Mouse (Mus musculus) small intestine, adult 2 months (tissue): ENCODE results near the gene Usp29. TPM values are rescaled to one million over a fixed set of nuclear protein-coding genes. Genes with fewer than 3 reads are reported as not detected.

Experiments
- H3K27ac ChIP-seq: fragments of 200-500 bp; 2 replicates; pipeline ENCODE4 v1.5.1; 2012; ENCODE audit warnings: low read depth, low read length, control low read depth, inconsistent platforms; ENCODE audit not compliant: insufficient read depth
- H3K27me3 ChIP-seq: fragments of 200-500 bp; 2 replicates; pipeline ENCODE4 v1.6.1; 2012; ENCODE audit warnings: mild to moderate bottlenecking, moderate library complexity, low read length, inconsistent platforms; ENCODE audit not compliant: control insufficient read depth, insufficient read depth
- H3K36me3 ChIP-seq: fragments of 200-500 bp; 2 replicates; pipeline ENCODE4 v1.6.1; 2012; ENCODE audit warnings: mild to moderate bottlenecking, low read length, control low read depth, inconsistent platforms; ENCODE audit not compliant: control insufficient read depth, insufficient read depth
- H3K4me1 ChIP-seq: fragments of 200-500 bp; 2 replicates; pipeline ENCODE4 v1.6.1; 2012; ENCODE audit warnings: low read length, inconsistent platforms, mixed read lengths; ENCODE audit not compliant: control insufficient read depth, insufficient read depth, insufficient read length
- H3K4me3 ChIP-seq: fragments of 200-500 bp; 2 replicates; pipeline ENCODE4 v1.5.1; 2012; ENCODE audit warnings: low read depth, mild to moderate bottlenecking, control low read depth, inconsistent platforms, low read length, moderate library complexity
- CTCF ChIP-seq: fragments of 200-500 bp; IDR thresholded peaks from 2 replicates; pipeline ENCODE4 v1.5.1; 2012; ENCODE audit warnings: low read depth, mild to moderate bottlenecking, control low read depth, inconsistent platforms, low read length, moderate library complexity, mixed read lengths; ENCODE audit not compliant: insufficient replicate concordance, insufficient read length; ENCODE audit errors: extremely low read depth
- POLR2A ChIP-seq: fragments of 200-500 bp; IDR thresholded peaks from 2 replicates; pipeline ENCODE4 v1.6.1; 2012; ENCODE audit warnings: low read depth, mild to moderate bottlenecking, control low read depth, inconsistent platforms, low read length, moderate library complexity
- WGBS: fragments of 180-500 bp; shearing (Covaris S2); methylation state at CpG from one replicate; pipeline ENCODE4 v1.1.7; 2018; 5-methylcytosine and 5-hydroxymethylcytosine counted together
- polyA plus RNA-seq: library from polyadenylated mRNA; depleted of rRNA; stranded (reverse); fragments of >200 nt; gene quantifications from 2 replicates; pipeline ENCODE4 v1.2.3, GENCODE M21; 2012

The Usp29 gene
- polyA plus RNA-seq, 1 experiment: 0.09 TPM

DNA sequence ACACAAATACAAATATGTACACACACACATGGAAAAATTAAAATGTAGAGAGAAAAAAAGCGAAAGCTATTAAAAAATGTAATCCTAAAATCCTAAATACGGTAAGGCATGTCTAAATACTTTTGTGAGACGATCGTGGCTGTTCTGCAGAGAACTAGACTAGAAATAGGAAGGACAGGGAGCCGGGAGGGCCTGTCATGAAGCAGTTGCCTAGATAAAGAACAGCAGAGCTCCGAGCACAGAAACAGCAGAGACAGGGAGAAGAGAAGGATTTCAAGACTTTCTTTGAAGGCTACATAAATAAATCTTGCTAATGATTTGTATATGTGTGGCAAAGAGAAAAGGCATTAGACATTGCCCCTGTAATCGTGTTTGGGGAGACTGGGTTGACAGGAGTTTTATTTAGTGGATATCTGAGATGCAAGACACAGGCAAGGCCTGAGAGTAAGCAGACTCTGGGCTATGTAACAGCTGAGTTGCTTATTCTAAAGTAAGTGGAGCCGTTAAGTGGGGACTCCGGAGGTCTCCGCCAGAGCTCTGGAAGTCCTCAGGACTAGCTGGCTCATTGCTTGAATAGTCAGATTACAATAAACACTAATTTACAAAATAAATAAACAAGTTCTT is 14.0 kb downstream of the Usp29 start:
- Histone ChIP-seq H3K27ac (no peak overlapping the region), H3K27me3 (no peaks in the 10 kb centered on the region), H3K4me3 (no peak overlapping the region), H3K4me1 (no peaks in the 10 kb centered on the region), H3K36me3 (no peaks in the 10 kb centered on the region)
- 66% methylated on average over 10 of the region's 10 CpGs for WGBS
- TF ChIP-seq POLR2A (no peak), CTCF (no peak)

DNA sequence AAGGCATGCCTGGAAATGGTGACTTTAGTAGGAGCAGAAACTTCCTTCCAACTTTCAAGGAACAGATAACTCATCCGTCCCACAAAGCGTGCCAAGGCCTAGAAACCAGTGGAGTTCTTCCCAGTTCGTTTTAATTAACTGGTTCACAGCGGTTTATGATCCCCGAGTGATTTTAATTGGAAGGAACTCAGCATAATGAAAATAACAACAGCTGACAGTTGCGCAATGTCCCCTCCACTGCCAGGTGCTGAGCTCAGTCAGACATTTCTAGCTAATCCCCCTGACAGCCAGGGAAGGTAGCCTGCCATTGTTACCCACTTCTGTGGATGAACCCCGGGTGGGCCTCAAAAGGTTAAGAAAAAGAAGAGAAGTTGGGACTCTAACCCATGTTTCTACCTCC is 18.8 kb downstream of the Usp29 start:
- Histone ChIP-seq H3K27ac (no peak overlapping the region), H3K4me1 (no peaks in the 10 kb centered on the region), H3K36me3 (no peaks in the 10 kb centered on the region), H3K4me3 (no peak overlapping the region), H3K27me3 (no peaks in the 10 kb centered on the region)
- no peak for TF ChIP-seq CTCF
- TF ChIP-seq POLR2A: no peak
- 64% methylated on average over 7 of the region's 7 CpGs for WGBS

DNA sequence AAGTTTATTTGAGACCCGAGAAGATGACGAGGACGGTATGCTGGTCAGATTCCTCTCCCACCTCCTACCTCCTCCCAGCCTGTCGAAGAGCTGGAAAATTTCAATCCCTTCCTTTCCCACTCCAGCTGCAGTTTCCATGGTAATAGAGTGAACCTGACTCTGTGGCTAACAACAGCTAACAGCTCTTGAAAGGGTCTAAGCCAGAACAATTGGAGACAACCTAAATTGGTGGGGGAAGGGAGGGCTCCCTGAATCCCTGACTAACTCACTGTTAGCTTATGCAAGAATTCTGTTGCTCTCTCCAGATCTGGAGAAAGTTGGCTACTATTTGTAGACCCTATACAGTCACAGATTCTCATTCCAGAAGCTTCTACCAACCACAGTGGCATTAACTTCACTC is 23.1 kb downstream of the Usp29 start:
- H3K27me3 ChIP-seq: no peaks in the 10 kb centered on the region
- H3K4me3 ChIP-seq: no peak overlapping the region
- 48% methylated on average over 4 of the region's 4 CpGs for whole genome bisulfite sequencing
- H3K4me1 ChIP-seq: no peaks in the 10 kb centered on the region
- H3K36me3 ChIP-seq: no peaks in the 10 kb centered on the region
- TF ChIP-seq CTCF (no peak), POLR2A (no peak)
- no peak overlapping the region for H3K27ac ChIP-seq

DNA sequence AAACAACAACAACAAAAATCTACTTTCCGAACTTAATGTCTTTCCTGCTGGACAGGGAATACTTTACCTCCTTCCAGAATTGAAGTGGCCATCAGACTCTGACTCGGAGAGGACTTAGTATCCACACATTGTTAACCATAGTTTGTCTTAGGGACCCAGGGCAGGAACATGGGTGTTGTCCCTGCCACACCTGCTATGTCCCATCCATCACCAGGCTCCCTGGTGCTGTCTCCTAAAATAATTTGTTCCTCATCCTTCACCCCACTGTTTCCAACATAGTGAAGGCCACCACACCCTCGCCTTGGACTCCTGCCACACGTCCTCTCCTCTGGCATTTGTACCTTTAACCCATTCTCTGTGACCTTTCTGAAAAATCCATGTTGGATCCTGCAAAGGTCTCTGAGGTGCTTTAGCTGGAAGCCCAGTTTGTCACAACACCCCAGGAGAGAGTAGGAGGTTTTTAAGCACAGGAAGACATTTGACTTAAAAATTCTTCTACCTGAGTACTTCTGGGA is 26.5 kb downstream of the Usp29 start:
- 67% methylated on average over 4 of the region's 4 CpGs for WGBS
- Histone ChIP-seq H3K36me3 (no peaks in the 10 kb centered on the region), H3K27me3 (no peaks in the 10 kb centered on the region), H3K4me1 (no peaks in the 10 kb centered on the region), H3K4me3 (no peak overlapping the region), H3K27ac (no peak overlapping the region)
- TF ChIP-seq POLR2A: no peak
- no peak for TF ChIP-seq CTCF

DNA sequence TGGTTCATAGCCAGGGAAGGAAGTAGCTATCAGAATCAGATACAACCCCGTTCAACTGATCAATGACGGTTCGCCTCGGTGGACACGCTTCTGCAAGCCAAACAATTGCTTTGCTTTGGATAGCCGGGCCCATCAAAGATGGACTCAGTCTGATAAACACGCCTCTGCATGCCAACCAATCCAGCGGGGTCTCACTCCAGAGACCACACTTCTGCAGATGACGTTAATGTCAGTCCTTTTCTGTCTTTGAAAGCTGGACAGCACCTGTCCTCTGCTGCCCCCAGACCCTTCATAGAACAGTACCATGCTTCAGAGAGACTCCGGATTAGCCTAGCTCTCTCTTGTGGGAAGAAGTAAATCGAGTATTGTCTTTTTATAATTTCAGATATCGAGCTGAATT is 29.3 kb downstream of the Usp29 start:
- H3K36me3 ChIP-seq: no peaks in the 10 kb centered on the region
- H3K27me3 ChIP-seq: no peaks in the 10 kb centered on the region
- TF ChIP-seq POLR2A (no peak), CTCF (no peak)
- H3K27ac ChIP-seq: no peak overlapping the region
- H3K4me1 ChIP-seq: no peaks in the 10 kb centered on the region
- H3K4me3 ChIP-seq: no peak overlapping the region
- 76% methylated on average over 12 of the region's 12 CpGs for WGBS

DNA sequence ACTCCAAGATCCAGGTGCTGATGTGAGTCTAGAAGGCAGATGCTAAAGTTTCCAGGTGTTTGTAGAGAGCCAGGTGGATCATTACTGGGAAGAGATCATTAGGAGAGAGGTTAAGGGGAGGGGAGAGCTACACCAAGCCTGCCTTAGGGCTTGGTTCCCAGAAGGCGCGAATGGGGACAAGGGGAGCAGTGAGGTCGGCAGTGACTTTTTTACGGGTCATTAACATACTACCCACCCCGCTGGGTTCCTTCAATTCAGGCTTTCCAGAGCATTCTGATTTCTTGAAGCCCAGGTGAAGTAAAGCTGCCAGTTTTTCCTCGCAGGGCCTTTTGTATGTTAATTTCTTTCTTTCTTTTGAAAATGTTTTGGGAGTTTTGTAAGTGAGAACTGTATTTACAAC is 29.8 kb downstream of the Usp29 start:
- H3K27me3 ChIP-seq: no peaks in the 10 kb centered on the region
- no peaks in the 10 kb centered on the region for H3K4me1 ChIP-seq
- no peak overlapping the region for H3K4me3 ChIP-seq
- no peak overlapping the region for H3K27ac ChIP-seq
- no peak for TF ChIP-seq POLR2A
- no peak for TF ChIP-seq CTCF
- H3K36me3 ChIP-seq: no peaks in the 10 kb centered on the region
- WGBS: 81% methylated on average over 6 of the region's 6 CpGs

DNA sequence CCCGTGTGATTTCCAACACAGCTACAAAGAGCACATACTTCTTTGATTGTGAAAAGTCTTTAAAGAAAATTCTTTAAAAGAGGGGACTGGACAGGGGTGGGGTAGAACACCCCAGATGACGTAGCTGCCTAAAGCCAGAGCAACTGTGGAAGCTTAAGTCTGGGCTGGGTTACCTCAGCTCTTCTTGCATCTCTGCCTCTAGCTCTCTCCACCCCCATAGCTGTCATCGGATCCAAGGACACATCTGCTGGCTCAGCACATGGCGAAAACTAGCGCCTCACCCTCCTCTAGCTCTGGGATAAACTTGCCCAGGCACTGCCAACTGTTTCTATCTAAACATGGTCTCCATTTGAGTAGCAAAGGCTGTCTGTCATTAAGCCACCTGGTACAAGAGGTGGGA is 34.9 kb downstream of the Usp29 start:
- Histone ChIP-seq H3K4me1 (no peaks in the 10 kb centered on the region), H3K27me3 (no peaks in the 10 kb centered on the region), H3K36me3 (no peaks in the 10 kb centered on the region), H3K27ac (no peak overlapping the region), H3K4me3 (no peak overlapping the region)
- 60% methylated on average over 5 of the region's 5 CpGs for WGBS
- TF ChIP-seq POLR2A (no peak), CTCF (no peak)
